In the genomic region with DNA sequence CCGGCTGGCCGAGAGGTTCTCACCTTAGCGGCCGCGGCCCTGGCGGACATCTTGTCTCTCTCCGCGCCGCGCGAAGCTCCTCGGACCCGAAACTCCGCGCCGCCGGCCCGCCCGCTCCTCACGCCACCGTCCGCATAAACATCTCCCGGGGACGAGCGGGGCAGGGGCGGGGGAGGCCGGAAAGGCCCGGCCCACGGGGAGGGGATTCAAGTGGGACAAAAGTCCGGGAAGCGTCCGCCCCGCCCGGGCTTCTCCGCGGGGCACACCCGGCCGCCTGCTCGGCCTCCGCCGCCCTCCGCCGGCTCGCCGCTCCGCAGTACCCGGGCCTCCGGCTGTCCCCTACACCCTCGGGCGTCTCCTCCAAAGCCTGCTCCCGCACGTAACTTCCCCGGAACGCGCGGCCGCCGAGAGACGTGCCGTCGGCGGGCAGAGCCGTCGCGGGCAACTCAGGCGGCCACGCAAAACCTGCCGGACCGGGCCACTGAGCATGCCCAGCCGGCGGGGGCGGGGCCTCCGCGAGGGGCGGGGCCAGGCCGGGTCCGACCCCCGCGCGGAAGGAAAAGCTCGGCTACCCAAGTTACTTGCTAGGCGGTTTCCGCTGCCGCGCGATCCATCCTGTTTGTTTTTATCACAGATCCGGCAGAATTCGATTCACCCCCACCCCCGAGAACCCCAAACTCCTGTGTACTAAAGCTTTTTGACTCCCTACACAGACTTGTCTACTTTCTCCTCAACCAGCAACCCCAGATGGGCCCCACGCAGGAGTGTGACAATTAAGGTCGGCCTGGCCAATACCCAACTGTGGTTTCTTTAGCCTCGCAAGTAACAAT, we compare ENCODE assay signal across 7 mouse cellular contexts.
A peak's percentile ranks its signal among the peaks of the same experiment; 100 is the strongest.
DNase-seq lines count a peak whose midpoint lies in the region; ATAC-seq and TF ChIP-seq lines count a peak whose summit lies in the region.

No protein-coding gene starts in this region.

- intact Hi-C loops in heart, adult 2 months (cut with DNase I), result loop anchor here (2.0 to 5.0 kb wide), 3 partner anchors 24 to 86 kb away; no protein-coding TSS in a partner anchor

- TF ChIP-seq EP300 in heart, adult 2 months (IDR thresholded peaks at IDR 0.05; ENCODE audit: insufficient read depth, low read depth, low read length), result 0 out of 2 replicates have a peak, but pooled peaks have one; percentile 4

- H3K4me3 ChIP-seq in embryonic facial prominence, embryonic 14.5 days (ENCODE audit: low read depth, low read length), result peak overlapping the region; percentile 83
- peak overlapping the region; percentile 82 for H3K4me3 ChIP-seq in heart, adult 2 months
- peak overlapping the region; percentile 88 for H3K4me3 ChIP-seq in limb, embryonic 12.5 days (replicated peaks)
- peak overlapping the region; percentile 78 for H3K4me3 ChIP-seq in midbrain, embryonic 14.5 days (replicated peaks; ENCODE audit: low read depth, low read length)
- H3K4me3 ChIP-seq in spleen, adult 2 months (ENCODE audit: extremely low read depth, insufficient read depth, insufficient read length), result peak overlapping the region; percentile 57

- DNase-seq in adrenal gland, postnatal 4 days (ENCODE audit: low spot score in 2 of 2), result peak; percentile 79 to 80
- peak; percentile 94 for DNase-seq in embryonic facial prominence, embryonic 14.5 days (ENCODE audit: low spot score)
- DNase-seq in heart, adult 2 months, result peak; percentile 97 to 98
- DNase-seq in kidney, adult 8-10 months, result peak; percentile 92 to 93
- DNase-seq in midbrain, embryonic 14.5 days, result peak; percentile 90
- peak in 1 of 2 experiments; percentile 26 for DNase-seq in spleen, adult 2 months (ENCODE audit: low read depth in 1 of 2, low spot score in 2 of 2)

- ATAC-seq in embryonic facial prominence, embryonic 14.5 days (ENCODE audit: low read depth), result peak; percentile 94
- peak; percentile 92 for ATAC-seq in limb, embryonic 12.5 days (ENCODE audit: insufficient number of reproducible peaks, insufficient read depth, low FRiP score, low TSS enrichment, low read depth)
- ATAC-seq in midbrain, embryonic 14.5 days (ENCODE audit: low FRiP score, low TSS enrichment), result peak; percentile 94

- peak; percentile 82 for TF ChIP-seq POLR2A in heart, adult 2 months (IDR thresholded peaks at IDR 0.05; ENCODE audit: insufficient read depth, low read depth, low read length)
- TF ChIP-seq POLR2A in spleen, adult 2 months (IDR thresholded peaks at IDR 0.05; ENCODE audit: low read depth, low read length), result no peak

- peaks cover 5% of the 10 kb centered on the region for H3K79me2 ChIP-seq in heart, adult 2 months (replicated peaks; ENCODE audit: control insufficient read depth, insufficient read depth, low read length)

- WGBS in embryonic facial prominence, embryonic 14.5 days, result 0% methylated on average over 20 of the region's 92 CpGs
- under 1% methylated on average over 92 of the region's 92 CpGs for WGBS in heart, adult 2 months
- under 1% methylated on average over 80 of the region's 92 CpGs for WGBS in limb, embryonic 12.5 days
- WGBS in midbrain, embryonic 14.5 days, result under 1% methylated on average over 88 of the region's 92 CpGs
- 2% methylated on average over 91 of the region's 92 CpGs for WGBS in spleen, adult 2 months

- no peaks in the 10 kb centered on the region for H3K36me3 ChIP-seq in embryonic facial prominence, embryonic 14.5 days (ENCODE audit: control insufficient read depth, insufficient read depth, low read length)
- peaks cover 24% of the 10 kb centered on the region for H3K36me3 ChIP-seq in heart, adult 2 months (ENCODE audit: control insufficient read depth, insufficient read depth, low read length)
- no peaks in the 10 kb centered on the region for H3K36me3 ChIP-seq in limb, embryonic 12.5 days
- no peaks in the 10 kb centered on the region for H3K36me3 ChIP-seq in midbrain, embryonic 14.5 days (ENCODE audit: control insufficient read depth, insufficient read depth, low read length)
- H3K36me3 ChIP-seq in spleen, adult 2 months (ENCODE audit: control insufficient read depth, insufficient read depth, low read length), result no peaks in the 10 kb centered on the region

- H3K27me3 ChIP-seq in embryonic facial prominence, embryonic 14.5 days (replicated peaks; ENCODE audit: control insufficient read depth, insufficient read depth, low read length), result no peaks in the 10 kb centered on the region
- H3K27me3 ChIP-seq in heart, adult 2 months (ENCODE audit: control insufficient read depth, insufficient read depth, low read length), result no peaks in the 10 kb centered on the region
- H3K27me3 ChIP-seq in limb, embryonic 12.5 days, result no peaks in the 10 kb centered on the region
- no peaks in the 10 kb centered on the region for H3K27me3 ChIP-seq in midbrain, embryonic 14.5 days (ENCODE audit: control insufficient read depth, insufficient read depth, low read length)
- H3K27me3 ChIP-seq in spleen, adult 2 months (ENCODE audit: control insufficient read depth, insufficient read depth, low read length), result peaks cover 17% of the 10 kb centered on the region

- peak overlapping the region; percentile 93 for H3K27ac ChIP-seq in embryonic facial prominence, embryonic 14.5 days (replicated peaks; ENCODE audit: low read depth, low read length)
- H3K27ac ChIP-seq in heart, adult 2 months, result peak overlapping the region; percentile 99
- peak overlapping the region; percentile 94 for H3K27ac ChIP-seq in limb, embryonic 12.5 days
- H3K27ac ChIP-seq in midbrain, embryonic 14.5 days (replicated peaks; ENCODE audit: low read depth, low read length), result peak overlapping the region; percentile 75
- H3K27ac ChIP-seq in spleen, adult 2 months (ENCODE audit: insufficient read depth, low read length), result peak overlapping the region; percentile 72; the same call in 1 of the 2 replicates

- H3K9ac ChIP-seq in embryonic facial prominence, embryonic 14.5 days (ENCODE audit: low read depth, low read length), result peak overlapping the region; percentile 88
- H3K9ac ChIP-seq in heart, adult 2 months (ENCODE audit: low read depth, low read length), result peak overlapping the region; percentile 95
- H3K9ac ChIP-seq in limb, embryonic 12.5 days (replicated peaks), result peak overlapping the region; percentile 87
- H3K9ac ChIP-seq in midbrain, embryonic 14.5 days (replicated peaks; ENCODE audit: low read length), result peak overlapping the region; percentile 72

- peaks cover 8% of the 10 kb centered on the region for H3K4me1 ChIP-seq in embryonic facial prominence, embryonic 14.5 days (ENCODE audit: control insufficient read depth, insufficient read depth, low read length)
- H3K4me1 ChIP-seq in heart, adult 2 months (ENCODE audit: control insufficient read depth, insufficient read depth, low read length), result peaks cover 22% of the 10 kb centered on the region
- H3K4me1 ChIP-seq in limb, embryonic 12.5 days (replicated peaks), result peaks cover 29% of the 10 kb centered on the region
- H3K4me1 ChIP-seq in midbrain, embryonic 14.5 days (ENCODE audit: control insufficient read depth, insufficient read depth, low read length), result peaks cover 7% of the 10 kb centered on the region; the same call in 1 of the 2 replicates
- H3K4me1 ChIP-seq in spleen, adult 2 months (ENCODE audit: control insufficient read depth, insufficient read depth, insufficient read length), result peaks cover 4% of the 10 kb centered on the region; the same call in 1 of the 2 replicates

- no peaks in the 10 kb centered on the region for H3K9me3 ChIP-seq in embryonic facial prominence, embryonic 14.5 days (ENCODE audit: control insufficient read depth, low read length)
- no peaks in the 10 kb centered on the region for H3K9me3 ChIP-seq in limb, embryonic 12.5 days
- H3K9me3 ChIP-seq in midbrain, embryonic 14.5 days (ENCODE audit: control insufficient read depth, low read length), result no peaks in the 10 kb centered on the region

- H3K4me2 ChIP-seq in embryonic facial prominence, embryonic 14.5 days (ENCODE audit: low read depth, low read length), result peak overlapping the region; percentile 61
- peak overlapping the region; percentile 74 for H3K4me2 ChIP-seq in limb, embryonic 12.5 days
- peak overlapping the region; percentile 89 for H3K4me2 ChIP-seq in midbrain, embryonic 14.5 days (ENCODE audit: low read length)

- TF ChIP-seq CTCF in heart, adult 2 months (IDR thresholded peaks at IDR 0.05), result no peak
- no peak for TF ChIP-seq CTCF in spleen, adult 2 months (IDR thresholded peaks at IDR 0.05; ENCODE audit: extremely low read depth, insufficient read depth, insufficient read length, insufficient replicate concordance)
